Mouse (Mus musculus): ENCODE measurements at regions not wholly inside any gene's neighbourhood (a gene's known extent, or its start where the extent isn't known, plus 50 kb on each side); places are given as distances from the start of the nearest gene placed in this dataset.

- DNase-seq (ENCODE audit: extremely low spot score in 1 of 2, low spot score in 1 of 2), result no peak
These were observed 598.4 kb upstream of the Fam92a start for GRCm38 (mm10) chr4:12770131-12770780.

DNA sequence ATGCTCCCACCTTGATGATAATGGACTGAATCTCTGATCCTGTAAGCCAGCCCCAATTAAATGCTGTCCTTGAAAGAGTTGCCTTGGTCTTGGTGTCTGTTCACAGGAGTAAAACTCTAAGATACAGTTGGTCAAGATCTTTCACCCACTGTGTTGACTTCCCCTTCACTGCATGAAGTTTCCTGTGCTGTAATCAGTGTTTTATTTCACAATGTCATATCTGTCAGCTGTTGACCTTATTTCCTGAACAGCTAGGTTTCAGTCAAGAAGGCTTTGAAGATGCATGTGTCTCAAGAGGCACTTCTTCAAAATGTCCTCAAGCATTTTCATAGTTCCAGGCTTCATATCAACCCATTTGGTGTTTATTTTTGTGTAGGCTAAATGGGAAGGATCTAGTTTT is 597.3 kb upstream of the Fam92a start:
- DNase-seq (ENCODE audit: extremely low spot score in 1 of 2, low spot score in 1 of 2), result no peak

DNA sequence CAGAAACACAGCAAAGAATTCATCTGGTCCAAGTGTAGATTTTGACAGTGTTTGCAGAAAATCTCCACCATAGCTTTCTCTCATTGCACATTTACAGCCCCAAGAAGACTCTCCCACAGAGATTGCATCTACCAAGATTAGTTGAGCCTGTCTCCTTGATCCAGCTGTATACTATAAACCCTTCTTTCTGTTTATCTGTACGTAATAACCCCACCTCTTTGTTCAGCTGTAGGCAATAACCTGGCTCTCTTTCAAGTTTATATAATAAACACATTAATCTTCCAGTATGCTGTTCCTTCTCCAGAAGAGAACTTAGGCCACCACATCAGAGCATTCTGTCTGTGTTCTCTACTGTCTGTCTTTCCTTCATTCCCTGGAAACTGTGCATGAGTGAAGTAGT is 594.9 kb upstream of the Fam92a start:
- DNase-seq (ENCODE audit: extremely low spot score in 1 of 2, low spot score in 1 of 2), result no peak

DNA sequence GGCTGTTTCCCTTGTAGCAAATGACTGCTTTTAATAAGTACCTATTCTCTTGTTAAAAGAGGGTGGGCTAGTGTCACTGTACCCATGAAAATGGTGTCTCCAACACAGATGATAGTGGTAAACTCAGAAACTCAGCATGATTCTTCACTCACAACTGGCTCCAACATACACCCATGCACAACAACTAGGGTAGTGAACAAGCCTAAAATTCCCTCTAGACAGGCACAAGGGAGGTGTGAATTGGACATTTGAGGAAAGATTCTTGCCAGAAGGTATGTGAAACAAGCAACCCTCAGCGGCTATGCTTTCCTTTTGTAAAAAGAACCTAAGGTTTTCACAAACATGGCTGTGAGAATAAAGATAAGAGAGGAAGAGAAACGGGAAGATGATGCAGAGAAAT is 579.0 kb upstream of the Fam92a start:
- no peak for DNase-seq (ENCODE audit: extremely low spot score in 1 of 2, low spot score in 1 of 2)

- no peak for DNase-seq (ENCODE audit: extremely low spot score in 1 of 2, low spot score in 1 of 2)
These were observed 578.1 kb upstream of the Fam92a start for GRCm38 (mm10) chr4:12749874-12750273.

- no peak for DNase-seq (ENCODE audit: extremely low spot score in 1 of 2, low spot score in 1 of 2)
These were observed 572.0 kb upstream of the Fam92a start for GRCm38 (mm10) chr4:12743714-12744327.

DNA sequence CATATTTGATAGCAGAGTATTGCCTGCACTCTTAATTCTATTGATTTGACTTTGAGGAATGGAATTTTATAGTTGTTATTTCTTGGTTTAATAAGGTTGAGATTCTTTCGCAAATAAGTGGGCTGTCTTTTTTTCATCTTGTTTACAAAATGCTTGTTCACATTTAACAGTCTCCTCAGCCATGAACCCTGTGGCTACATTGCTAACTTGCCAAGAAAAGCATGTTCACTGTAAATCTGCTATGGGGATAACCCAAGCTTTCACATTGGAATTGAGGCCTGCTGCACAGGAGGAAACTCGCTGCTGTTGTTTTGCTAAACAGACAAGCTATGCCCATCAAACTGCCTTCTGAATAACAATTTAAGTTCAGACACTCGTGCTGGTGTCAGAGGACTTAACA is 564.6 kb upstream of the Fam92a start:
- no peak for DNase-seq (ENCODE audit: extremely low spot score in 1 of 2, low spot score in 1 of 2)

- no peak for DNase-seq (ENCODE audit: extremely low spot score in 1 of 2, low spot score in 1 of 2)
These were observed 528.4 kb upstream of the Fam92a start for GRCm38 (mm10) chr4:12700189-12700588.

GRCm38 (mm10) chr4:12677814-12678213 is 506.0 kb upstream of the Fam92a start:
- no peak for DNase-seq (ENCODE audit: extremely low spot score in 1 of 2, low spot score in 1 of 2)

- no peak for DNase-seq (ENCODE audit: extremely low spot score in 1 of 2, low spot score in 1 of 2)
These were observed 499.6 kb upstream of the Fam92a start for GRCm38 (mm10) chr4:12671399-12671798.

DNA sequence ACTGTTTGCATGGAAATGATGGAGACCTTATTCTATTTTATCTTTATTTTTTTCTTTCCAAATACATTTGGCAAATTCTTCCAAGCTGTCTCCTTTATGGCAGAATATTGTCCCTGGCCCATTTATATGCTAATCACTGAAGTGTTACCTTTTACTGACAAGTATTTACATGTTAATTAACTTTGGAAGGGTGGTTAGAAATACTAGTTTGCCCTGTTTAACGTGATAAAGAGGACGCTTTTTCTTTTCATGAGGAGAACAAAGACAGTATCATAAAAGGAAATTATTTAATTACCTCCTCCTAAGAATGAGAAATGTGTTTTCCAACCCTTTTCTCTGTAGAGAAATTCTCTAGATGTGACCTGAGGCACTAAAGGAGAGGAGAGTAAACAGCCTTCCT is 491.4 kb upstream of the Fam92a start:
- no peak for DNase-seq (ENCODE audit: extremely low spot score in 1 of 2, low spot score in 1 of 2)

DNA sequence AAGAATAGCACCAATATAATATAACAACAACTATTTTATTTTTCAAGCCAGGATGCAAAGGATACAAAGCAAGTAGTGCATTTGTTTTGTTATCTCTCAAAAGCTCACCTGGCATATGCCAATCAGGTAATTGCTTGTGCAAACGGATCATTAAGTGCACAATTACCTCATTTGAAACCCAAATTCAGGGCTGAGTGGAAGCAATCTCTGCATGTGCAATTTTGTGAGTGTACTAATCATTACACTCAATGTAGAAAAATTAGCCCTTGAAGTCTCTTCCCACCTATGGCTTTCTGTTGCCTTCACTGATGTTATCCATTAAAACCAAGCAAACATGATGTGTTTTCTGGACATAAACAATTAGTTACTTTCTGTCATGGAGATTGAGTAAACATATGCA is 490.9 kb upstream of the Fam92a start:
- no peak for DNase-seq (ENCODE audit: extremely low spot score in 1 of 2, low spot score in 1 of 2)

- DNase-seq (ENCODE audit: extremely low spot score in 1 of 2, low spot score in 1 of 2), result no peak
These were observed 487.3 kb upstream of the Fam92a start for GRCm38 (mm10) chr4:12659084-12659483.

GRCm38 (mm10) chr4:12658594-12658993 is 486.8 kb upstream of the Fam92a start:
- DNase-seq (ENCODE audit: extremely low spot score in 1 of 2, low spot score in 1 of 2), result no peak

DNA sequence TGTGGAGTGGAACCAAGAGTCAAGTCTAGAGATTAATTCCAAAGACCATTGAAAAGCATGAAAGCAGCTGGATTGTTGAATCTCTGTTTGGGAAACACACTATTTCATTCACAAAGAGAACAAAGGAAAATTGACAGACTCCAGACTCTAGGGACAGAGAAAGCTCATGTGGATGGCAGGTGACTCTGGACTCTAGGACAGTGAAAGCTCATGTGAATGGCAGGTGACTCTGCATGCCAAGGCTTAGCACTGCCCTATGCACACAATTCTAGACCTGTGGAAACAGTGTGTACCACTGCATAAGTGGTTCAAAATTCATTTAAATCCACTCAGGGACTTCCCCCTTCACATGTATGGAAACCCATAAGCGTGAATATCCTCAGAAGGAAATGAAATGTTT is 486.0 kb upstream of the Fam92a start:
- DNase-seq (ENCODE audit: extremely low spot score in 1 of 2, low spot score in 1 of 2), result no peak

- DNase-seq (ENCODE audit: extremely low spot score in 1 of 2, low spot score in 1 of 2), result peak in 1 of 2 experiments; percentile 42
These were observed 485.2 kb upstream of the Fam92a start for GRCm38 (mm10) chr4:12656924-12657603.

DNA sequence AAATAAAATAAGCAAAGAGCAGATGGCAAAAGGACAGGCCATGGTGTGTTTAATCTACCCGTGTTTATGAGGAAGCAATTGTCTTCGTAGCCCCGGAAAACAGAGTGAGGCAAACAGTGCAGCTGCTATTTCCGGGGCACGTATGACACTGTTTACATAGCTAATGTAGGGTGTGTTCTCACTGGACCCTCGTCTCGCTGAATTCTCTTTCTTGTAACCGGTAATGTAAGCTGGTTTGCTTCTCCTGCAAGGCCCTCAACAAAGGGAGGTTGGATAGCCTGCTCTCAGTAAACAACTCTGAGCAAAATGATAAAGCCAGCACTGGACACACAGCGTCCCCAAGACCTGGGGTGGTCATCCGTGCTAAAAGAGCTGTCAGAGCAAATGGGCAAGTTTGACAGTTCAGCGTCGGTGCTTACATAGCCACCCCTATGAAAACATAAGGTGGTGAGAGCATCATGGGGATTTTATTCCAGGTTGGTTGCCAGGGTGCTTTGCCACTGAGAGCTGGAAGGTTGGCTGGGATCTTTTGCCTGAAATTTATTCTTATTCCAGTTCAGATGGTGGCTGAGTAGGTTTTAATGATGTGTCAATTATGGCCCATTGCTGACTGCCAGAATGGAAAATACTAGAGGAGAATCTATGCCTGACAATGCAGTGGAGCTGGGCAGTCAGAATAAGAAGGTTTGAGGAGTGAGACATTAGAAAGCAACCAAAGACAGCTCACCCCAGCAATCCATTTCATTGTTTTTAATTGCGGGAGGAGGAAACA is 483.8 kb upstream of the Fam92a start:
- DNase-seq (ENCODE audit: extremely low spot score in 1 of 2, low spot score in 1 of 2), result peak in 1 of 2 experiments; percentile 10

- DNase-seq (ENCODE audit: extremely low spot score in 1 of 2, low spot score in 1 of 2), result no peak
These were observed 483.0 kb upstream of the Fam92a start for GRCm38 (mm10) chr4:12654568-12655456.

GRCm38 (mm10) chr4:12647732-12648131 is 475.9 kb upstream of the Fam92a start:
- DNase-seq (ENCODE audit: extremely low spot score in 1 of 2, low spot score in 1 of 2), result no peak

DNA sequence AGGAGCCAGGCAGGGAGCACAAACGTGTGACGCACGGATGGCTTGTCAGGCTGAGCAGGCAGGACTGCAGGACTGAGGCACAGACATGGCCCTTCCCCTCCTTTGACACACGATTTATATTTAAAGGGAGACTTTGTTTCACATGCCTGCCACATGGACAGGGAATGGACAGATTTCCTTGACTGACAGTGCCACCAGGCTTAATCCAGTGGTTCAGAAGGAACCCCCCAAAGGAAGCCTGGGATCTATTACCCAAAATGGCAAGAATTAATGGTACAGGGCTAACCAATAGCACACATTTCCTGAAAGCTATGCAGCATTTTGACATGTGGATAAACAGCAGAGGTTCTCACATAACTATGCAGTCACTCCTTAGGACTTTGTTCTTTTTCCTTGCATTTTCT is 470.7 kb upstream of the Fam92a start:
- DNase-seq (ENCODE audit: extremely low spot score in 1 of 2, low spot score in 1 of 2), result no peak
